Mouse (Mus musculus) C2C12 (cell line): ENCODE results near the gene Upk1b.

ENCODE experiments used
- CTCF ChIP-seq: IDR thresholded peaks from one replicate; pipeline ENCODE4 v1.5.1; 2011; ENCODE audit not compliant: control insufficient read depth, insufficient read depth, insufficient read length
- MYOD1 ChIP-seq: IDR thresholded peaks from one replicate; pipeline ENCODE4 v1.6.1; 2011; ENCODE audit warnings: low read depth; ENCODE audit not compliant: control insufficient read depth, insufficient read length
- MYOG ChIP-seq: IDR thresholded peaks from one replicate; pipeline ENCODE4 v1.6.1; 2011; ENCODE audit not compliant: control insufficient read depth, insufficient read length; ENCODE audit errors: extremely low read depth

- no peak for TF ChIP-seq CTCF
- TF ChIP-seq MYOD1, result no peak
- no peak for TF ChIP-seq MYOG
These were observed 56.0 kb downstream of the Upk1b start for GRCm38 (mm10) chr16:38743941-38744673.
